Mouse (Mus musculus) heart, embryonic 14.5 days (tissue): ENCODE measurements around the gene Tcp11l1. TPM values are rescaled to one million over a fixed set of nuclear protein-coding genes. Genes with fewer than 3 reads are reported as not detected.

Source experiments
- ATAC-seq: fragments of 200-750 bp; cut with Nextera tagmentation; 2 replicates; pipeline ENCODE4 v1.8.0; 2017; ENCODE audit warnings: low read depth, moderate TSS enrichment; ENCODE audit not compliant: insufficient number of reproducible peaks, insufficient read depth, low FRiP score
- H3K27ac ChIP-seq, 2 experiments: fragments of 200-500 bp in 1 of 2; fragments of 300-500 bp in 1 of 2; sonication (generic) in 1 of 2; replicated peaks in 1 of 2; 2 replicates each; pipeline ENCODE4 v1.5.1; 2012 to 2014; ENCODE audit warnings: low read depth in 2 of 2, low read length in 2 of 2, control low read depth in 1 of 2, mild to moderate bottlenecking in 1 of 2, mixed read lengths in 1 of 2; ENCODE audit not compliant: control insufficient read depth in 1 of 2, insufficient read depth in 1 of 2
- H3K27me3 ChIP-seq: fragments of 300-500 bp; sonication (generic); 2 replicates; pipeline ENCODE4 v1.6.1; 2014; ENCODE audit warnings: mild to moderate bottlenecking, low read length, control low read depth; ENCODE audit not compliant: control insufficient read depth, insufficient read depth
- H3K36me3 ChIP-seq: fragments of 300-500 bp; sonication (generic); 2 replicates; pipeline ENCODE4 v1.6.1; 2014; ENCODE audit warnings: mild to moderate bottlenecking, control low read depth, low read length, mixed read lengths; ENCODE audit not compliant: control insufficient read depth, insufficient read depth
- H3K4me1 ChIP-seq, 2 experiments: fragments of 200-500 bp in 1 of 2; fragments of 300-500 bp in 1 of 2; sonication (generic) in 1 of 2; 2 replicates each; pipeline ENCODE4 v1.6.1; 2012 to 2014; ENCODE audit warnings: low read length in 2 of 2, control low read depth in 1 of 2, mixed read lengths in 1 of 2; ENCODE audit not compliant: control insufficient read depth in 2 of 2, insufficient read depth in 2 of 2
- H3K4me2 ChIP-seq: fragments of 300-500 bp; sonication (generic); 2 replicates; pipeline ENCODE4 v1.6.1; 2014; ENCODE audit warnings: mild to moderate bottlenecking, low read length
- H3K4me3 ChIP-seq, 2 experiments: fragments of 200-500 bp in 1 of 2; fragments of 300-500 bp in 1 of 2; sonication (generic) in 1 of 2; 2 replicates each; pipeline ENCODE4 v1.5.1; 2012 to 2014; ENCODE audit warnings: low read length in 2 of 2, mild to moderate bottlenecking in 2 of 2, control low read depth in 1 of 2, low read depth in 1 of 2, moderate library complexity in 1 of 2; ENCODE audit not compliant: control insufficient read depth in 1 of 2, insufficient read depth in 1 of 2
- H3K9ac ChIP-seq: fragments of 300-500 bp; sonication (generic); 2 replicates; pipeline ENCODE4 v1.6.1; 2014; ENCODE audit warnings: mild to moderate bottlenecking, low read length
- H3K9me3 ChIP-seq: fragments of 300-500 bp; sonication (generic); 2 replicates; pipeline ENCODE4 v1.6.1; 2016; ENCODE audit warnings: low read length, control low read depth; ENCODE audit not compliant: control insufficient read depth
- WGBS: fragments of 180-500 bp; shearing (Covaris S2); extraction: QIAGEN DNeasy Blood & Tissue Kit; methylation state at CpG from one replicate; pipeline ENCODE4 v1.1.7; 2014; 5-methylcytosine and 5-hydroxymethylcytosine counted together
- polyA plus RNA-seq: library from polyadenylated mRNA; unstranded; fragments of >200 nt; fragmentation: Nextera tagmentation; extraction: Ambion mirVana; gene quantifications from 2 replicates; pipeline ENCODE4 v1.2.1, GENCODE M21; 2014

Gene Tcp11l1
- polyA plus RNA-seq, 1 experiment from 2014 or later = 37.8 TPM

DNA sequence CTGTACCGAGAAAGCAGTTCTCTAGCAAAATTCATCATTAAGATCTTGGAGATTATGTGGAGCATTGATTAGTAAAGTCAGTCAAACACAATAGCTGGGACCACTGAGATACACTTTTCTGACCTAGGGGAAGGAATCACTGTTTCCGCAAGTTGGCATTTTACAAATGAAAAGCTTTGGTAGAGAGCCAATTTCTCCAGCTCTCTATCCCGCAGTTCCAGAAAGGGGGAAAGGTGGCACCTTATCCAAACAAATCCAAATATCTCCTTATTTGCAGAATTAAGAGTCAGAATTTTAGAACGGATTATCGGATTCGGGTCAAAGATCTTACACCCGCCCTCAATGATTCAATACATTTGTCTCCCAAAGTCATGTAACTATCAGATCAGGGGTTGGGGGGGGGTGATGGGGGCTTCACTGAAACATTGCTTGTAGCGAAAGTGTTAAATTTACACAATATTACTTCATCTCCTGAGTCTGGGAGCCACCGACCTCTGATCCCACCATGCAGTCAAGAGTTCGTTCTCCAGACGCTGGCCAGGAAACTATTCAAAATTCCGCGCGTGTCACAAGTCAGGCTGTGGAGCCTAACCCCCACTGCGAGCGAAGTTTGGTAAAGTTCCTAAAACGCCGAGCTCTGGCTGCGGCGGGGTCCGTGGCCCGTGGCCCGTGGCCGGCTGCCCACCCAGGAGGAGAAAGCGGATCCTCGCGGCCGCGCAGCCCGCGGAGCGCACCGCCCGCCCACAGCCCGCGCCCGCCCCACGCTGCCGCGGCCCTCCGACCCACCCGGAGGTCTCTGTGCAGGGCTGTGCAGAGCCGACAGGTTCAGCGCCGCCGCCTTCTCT lies 30.1 kb upstream of the Tcp11l1 start:
- H3K9me3 ChIP-seq = no peaks in the 10 kb centered on the region
- 7% methylated on average over 46 of the region's 46 CpGs for WGBS
- H3K4me3 ChIP-seq = peak overlapping the region; percentile 78 to 79
- H3K9ac ChIP-seq = peak overlapping the region; percentile 84
- peaks cover 0 to 9% of the 10 kb centered on the region in 2 experiments; a peak in 1 of 4 replicates for H3K4me1 ChIP-seq
- H3K36me3 ChIP-seq = no peaks in the 10 kb centered on the region
- ATAC-seq = no peak
- H3K27me3 ChIP-seq = no peaks in the 10 kb centered on the region; the same call in 1 of the 2 replicates
- H3K27ac ChIP-seq = no peak overlapping the region
- H3K4me2 ChIP-seq = peak overlapping the region; percentile 96

DNA sequence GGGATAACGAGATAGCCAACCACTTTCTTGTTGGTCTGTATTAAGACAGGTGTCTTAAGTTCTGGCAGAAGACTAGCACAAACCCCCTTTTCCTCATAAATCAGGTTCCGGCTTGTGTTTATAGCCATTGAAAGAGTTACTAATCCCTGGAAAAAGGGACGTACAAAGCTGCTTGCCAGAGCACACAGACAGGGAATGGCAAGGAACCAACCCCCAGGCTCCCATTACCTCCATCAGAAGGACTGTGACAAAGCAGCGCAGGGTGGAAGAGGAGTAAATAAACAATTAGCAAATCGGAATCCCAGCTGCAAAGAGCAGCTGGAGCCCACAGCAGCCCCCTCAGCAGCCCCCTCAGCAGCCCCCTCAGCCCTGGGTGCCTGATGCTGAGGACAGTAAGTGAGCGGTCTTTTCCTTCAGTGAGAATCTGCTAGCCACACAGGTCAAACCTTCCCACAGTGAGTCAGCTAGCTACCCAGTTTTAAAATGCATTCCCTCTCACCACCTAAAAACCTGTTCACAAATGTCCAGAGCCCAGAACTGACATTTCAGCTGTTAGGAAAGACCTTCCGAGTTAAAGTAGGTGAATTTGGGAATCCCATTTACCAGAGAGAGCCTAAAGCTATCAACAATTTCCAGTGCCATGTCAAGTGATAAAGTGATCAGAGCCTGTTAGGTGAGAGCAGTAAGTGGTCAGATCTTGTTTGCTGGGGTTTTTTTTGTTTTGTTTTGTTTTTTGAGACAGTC lies 29.2 kb upstream of the Tcp11l1 start:
- Histone ChIP-seq H3K4me2 (0 out of 2 replicates have a peak overlapping the region, but pooled peaks have one; percentile 96), H3K9me3 (no peaks in the 10 kb centered on the region), H3K9ac (no peak overlapping the region), H3K27me3 (no peaks in the 10 kb centered on the region; the same call in 1 of the 2 replicates), H3K4me3 (no peak overlapping the region), H3K36me3 (no peaks in the 10 kb centered on the region), H3K27ac (no peak overlapping the region), H3K4me1 (peaks cover 0 to 9% of the 10 kb centered on the region in 2 experiments; a peak in 1 of 4 replicates)
- 62% methylated on average over 7 of the region's 7 CpGs for WGBS
- no peak for ATAC-seq

DNA sequence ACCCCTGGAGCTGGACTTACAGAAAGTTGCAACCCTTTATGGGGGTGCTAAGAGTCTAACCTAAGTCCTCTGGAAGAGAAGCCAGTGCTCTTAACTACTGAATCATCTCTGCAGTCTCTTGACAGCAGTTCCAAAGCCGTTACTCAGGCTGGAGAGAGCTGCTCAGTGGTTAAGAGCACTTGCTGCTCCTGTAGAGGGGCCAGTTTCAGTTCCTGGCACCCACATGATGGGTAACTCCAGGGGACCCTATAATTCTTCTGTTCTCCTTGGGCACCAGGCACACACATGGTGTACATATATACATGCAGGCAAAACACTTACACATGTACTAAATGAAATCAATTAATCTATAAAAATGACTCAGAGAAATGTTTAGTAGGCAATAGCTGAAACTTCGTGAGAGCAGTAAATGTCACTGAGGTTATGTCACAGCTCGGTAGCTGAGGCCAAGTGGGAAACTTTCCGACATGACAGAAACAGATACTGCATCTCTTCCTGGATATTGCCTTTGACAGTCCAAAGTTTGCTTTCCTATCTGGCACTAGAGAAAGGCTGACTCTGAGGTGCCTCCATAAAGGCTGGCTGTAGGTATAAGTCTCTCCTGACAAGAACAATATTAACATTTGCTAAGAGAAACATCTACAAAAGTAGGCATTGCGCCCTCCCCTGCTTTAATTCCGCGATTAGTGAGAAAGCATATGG lies 28.4 kb upstream of the Tcp11l1 start:
- no peak for ATAC-seq
- WGBS = 60% methylated on average over 7 of the region's 7 CpGs

DNA sequence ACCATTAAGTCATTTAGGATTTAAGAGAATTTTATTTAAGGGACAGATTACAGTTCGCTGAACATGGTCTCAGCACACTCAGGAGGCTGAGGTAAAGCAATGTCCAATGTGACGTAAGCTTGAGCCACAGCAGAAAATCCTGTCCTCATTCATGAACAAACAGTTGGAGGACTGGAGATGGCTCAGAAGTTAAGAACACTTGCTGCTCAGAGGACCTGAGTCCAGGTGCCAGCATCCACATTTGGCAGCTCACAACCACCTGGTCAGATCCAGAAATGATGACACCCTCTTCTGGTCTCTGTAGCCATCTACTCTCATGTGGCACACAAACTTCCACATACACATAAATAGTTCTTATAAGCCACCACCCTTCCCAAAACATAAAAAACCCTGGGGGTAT lies 27.7 kb upstream of the Tcp11l1 start:
- Histone ChIP-seq H3K9ac (no peak overlapping the region), H3K36me3 (no peaks in the 10 kb centered on the region), H3K27me3 (no peaks in the 10 kb centered on the region; the same call in 1 of the 2 replicates), H3K4me1 (peaks cover 0 to 9% of the 10 kb centered on the region in 2 experiments; a peak in 1 of 4 replicates), H3K9me3 (no peaks in the 10 kb centered on the region), H3K4me2 (no peak overlapping the region), H3K4me3 (no peak overlapping the region), H3K27ac (no peak overlapping the region)
- no peak for ATAC-seq
- 88% methylated on average over 2 of the region's 2 CpGs for WGBS

More for the DNA sequence above, 28.4 kb upstream of the Tcp11l1 start:
- Histone ChIP-seq H3K27ac (no peak overlapping the region), H3K9ac (no peak overlapping the region), H3K36me3 (no peaks in the 10 kb centered on the region), H3K4me1 (peaks cover 0 to 9% of the 10 kb centered on the region in 2 experiments; a peak in 1 of 4 replicates), H3K4me3 (no peak overlapping the region), H3K27me3 (no peaks in the 10 kb centered on the region; the same call in 1 of the 2 replicates), H3K9me3 (no peaks in the 10 kb centered on the region), H3K4me2 (no peak overlapping the region)

DNA sequence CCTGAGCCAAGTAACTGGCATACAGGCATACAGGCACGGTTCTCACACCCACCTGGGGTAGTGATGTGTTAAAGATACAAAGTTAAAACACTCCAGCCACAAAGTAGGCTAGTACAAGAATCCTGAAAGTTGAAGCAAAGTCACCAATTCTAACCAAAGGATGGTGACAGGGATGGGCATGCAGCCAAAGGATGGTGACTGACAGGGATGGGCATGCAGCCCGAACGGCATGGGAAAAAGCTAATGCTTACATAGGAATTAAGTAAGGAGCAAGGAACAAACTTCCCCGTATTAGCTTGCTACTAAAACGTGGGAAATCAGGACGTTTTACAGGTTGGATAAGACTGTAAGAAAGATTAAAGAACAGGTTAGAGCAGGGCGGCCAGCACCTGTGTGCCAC lies 24.3 kb upstream of the Tcp11l1 start:
- WGBS = 72% methylated on average over 7 of the region's 7 CpGs
- no peak for ATAC-seq
- no peaks in the 10 kb centered on the region for H3K9me3 ChIP-seq

DNA sequence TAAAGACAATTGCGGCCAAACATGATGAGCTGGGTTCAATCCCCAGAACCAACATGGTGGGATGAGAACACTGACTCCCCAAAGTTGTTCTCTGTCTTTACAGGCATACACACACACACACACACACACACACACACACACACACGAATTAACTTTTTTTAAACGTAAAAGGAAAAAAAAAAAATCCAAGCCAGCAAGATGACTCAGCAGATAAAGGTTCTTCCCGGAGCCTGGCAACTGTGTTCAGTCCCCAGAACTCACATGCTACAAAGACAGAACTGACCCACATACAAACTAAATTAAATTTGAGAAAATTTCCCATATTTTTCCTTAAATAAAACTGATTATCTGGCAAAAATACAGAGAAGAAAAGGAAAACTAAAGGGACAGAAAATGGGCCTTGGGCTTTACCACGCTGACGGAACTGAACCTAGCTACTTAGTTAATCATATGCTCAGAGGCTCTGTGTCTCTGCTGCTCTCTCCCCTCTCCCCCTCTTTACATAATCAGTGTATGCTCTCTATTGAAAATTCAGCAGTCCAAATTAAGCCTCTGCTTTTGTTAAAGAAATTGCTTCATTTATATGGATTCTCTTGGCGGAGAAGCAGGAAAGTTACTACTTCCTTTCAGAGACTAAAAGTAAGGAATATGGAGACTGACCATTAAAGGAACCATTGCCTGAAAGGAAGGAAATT lies 20.7 kb upstream of the Tcp11l1 start:
- whole genome bisulfite sequencing = 76% methylated on average over 7 of the region's 7 CpGs
- no peak overlapping the region for H3K27ac ChIP-seq
- H3K9ac ChIP-seq = no peak overlapping the region
- no peak overlapping the region for H3K4me3 ChIP-seq
- no peaks in the 10 kb centered on the region for H3K9me3 ChIP-seq
- H3K27me3 ChIP-seq = no peaks in the 10 kb centered on the region
- no peak for ATAC-seq
- no peaks in the 10 kb centered on the region for H3K36me3 ChIP-seq
- H3K4me1 ChIP-seq = no peaks in the 10 kb centered on the region
- no peak overlapping the region for H3K4me2 ChIP-seq

More for the DNA sequence above, 24.3 kb upstream of the Tcp11l1 start:
- Histone ChIP-seq H3K4me1 (no peaks in the 10 kb centered on the region), H3K27me3 (no peaks in the 10 kb centered on the region; the same call in 1 of the 2 replicates), H3K9ac (no peak overlapping the region), H3K27ac (no peak overlapping the region), H3K4me2 (no peak overlapping the region), H3K4me3 (no peak overlapping the region), H3K36me3 (no peaks in the 10 kb centered on the region)

DNA sequence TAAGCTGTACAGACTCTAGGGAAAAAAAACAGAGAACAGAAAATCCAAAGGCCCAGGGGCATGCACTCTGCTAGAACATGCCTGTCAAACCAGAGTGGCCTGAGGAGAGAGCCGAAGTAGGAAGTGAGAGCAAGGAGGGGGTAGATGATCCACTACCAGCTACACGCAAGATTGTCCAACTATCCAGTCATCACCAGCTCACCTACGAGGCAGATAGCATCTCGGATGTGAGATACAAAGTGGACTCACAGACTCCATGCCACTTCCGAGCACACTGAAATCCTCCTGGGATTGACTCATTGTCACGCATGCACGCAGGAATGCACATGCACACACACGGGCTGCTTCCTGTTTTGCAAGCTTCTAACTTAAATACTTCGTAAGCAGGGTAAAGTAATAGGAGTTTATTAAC lies 20.1 kb upstream of the Tcp11l1 start:
- Histone ChIP-seq H3K27me3 (no peaks in the 10 kb centered on the region), H3K9me3 (no peaks in the 10 kb centered on the region), H3K9ac (no peak overlapping the region), H3K4me1 (no peaks in the 10 kb centered on the region), H3K36me3 (no peaks in the 10 kb centered on the region), H3K4me2 (no peak overlapping the region), H3K4me3 (no peak overlapping the region), H3K27ac (no peak overlapping the region)
- 78% methylated on average over 9 of the region's 9 CpGs for WGBS
- no peak for ATAC-seq
